10 mouse cellular contexts compared by ENCODE assay signal in the genomic region with DNA sequence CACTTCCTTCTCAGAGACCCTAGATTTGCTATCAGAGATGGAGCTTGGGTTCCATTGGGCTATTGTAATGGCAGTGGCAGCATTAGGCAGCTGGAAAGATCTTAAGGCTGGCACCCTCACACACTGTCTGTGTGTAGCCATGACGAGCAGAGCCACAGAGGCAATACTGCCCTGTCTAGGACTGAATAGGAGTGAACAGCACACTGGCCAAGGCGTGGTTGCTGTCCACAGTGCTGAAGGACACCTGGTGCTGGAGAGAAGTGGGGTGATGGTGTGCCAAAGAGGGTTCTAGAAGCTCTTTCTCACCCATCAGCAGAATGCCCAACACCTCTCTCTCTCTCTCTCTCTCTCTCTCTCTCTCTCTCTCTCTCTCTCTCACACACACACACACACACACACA.
DNase-seq lines count a peak whose midpoint lies in the region; ATAC-seq and TF ChIP-seq lines count a peak whose summit lies in the region.
"Had no signal": no experiment of that assay in that cellular context is flagged by ENCODE, and none has a peak within 500 bp of the region (broad histone marks: within the 10 kb centered on the region; RNA-seq: fewer than 3 reads in every experiment).

No protein-coding gene starts in this region.

- no peaks in the 10 kb centered on the region for H3K9me3 ChIP-seq in lung, postnatal 0 days (ENCODE audit: low read length)

- H3K4me3 ChIP-seq in lung, postnatal 0 days (ENCODE audit: low read depth, low read length) = no peak overlapping the region

- no peak for TF ChIP-seq EP300 in lung, postnatal 0 days (IDR thresholded peaks at IDR 0.05)

- no peak overlapping the region for H3K9ac ChIP-seq in lung, postnatal 0 days (replicated peaks; ENCODE audit: low read depth)

- DNase-seq in adrenal gland, postnatal 14 days = peak; percentile 49
- no peak for DNase-seq in adrenal gland, postnatal 25 days
- peak; percentile 11 for DNase-seq in lung, postnatal 0 days (ENCODE audit: low spot score)
- no peak for DNase-seq in lung, postnatal 36 days
- DNase-seq in embryo, embryonic 10 days (ENCODE audit: low spot score) = peak; percentile 63
- DNase-seq in mesoderm, embryonic 11.5 days (ENCODE audit: low read depth, low spot score) = peak; percentile 49
- no peak for DNase-seq in cerebellum, postnatal 4 days (ENCODE audit: low spot score in 2 of 2)
- DNase-seq in spleen, postnatal 14 days (ENCODE audit: low spot score in 2 of 2) = no peak
- DNase-seq: gastrocnemius, postnatal 25 days had no signal

- 18% methylated on average over 2 of the region's 2 CpGs for WGBS in lung, postnatal 0 days

- ATAC-seq in lung, postnatal 0 days = no peak

- no peaks in the 10 kb centered on the region for H3K27me3 ChIP-seq in lung, postnatal 0 days (replicated peaks; ENCODE audit: insufficient read depth, low read length)

- no peak for TF ChIP-seq CTCF in lung, postnatal 0 days (IDR thresholded peaks at IDR 0.05)

- no peaks in the 10 kb centered on the region for H3K36me3 ChIP-seq in lung, postnatal 0 days (ENCODE audit: insufficient read depth, low read length)

- no peaks in the 10 kb centered on the region for H3K4me1 ChIP-seq in lung, postnatal 0 days (ENCODE audit: insufficient read depth, low read depth, low read length)

- no peak overlapping the region for H3K27ac ChIP-seq in lung, postnatal 0 days (ENCODE audit: low read length)
- H3K27ac ChIP-seq: macrophage had no signal

- no peak overlapping the region for H3K4me2 ChIP-seq in lung, postnatal 0 days (replicated peaks; ENCODE audit: low read depth, low read length)

Comparison
In these comparisons a context has a peak if more than half of its experiments do, and no peak if none do; other contexts are left out.
1. DNase-seq: peak in adrenal gland, postnatal 14 days (single experiment), lung, postnatal 0 days (single experiment), embryo, embryonic 10 days (single experiment) and mesoderm, embryonic 11.5 days (single experiment); none in adrenal gland, postnatal 25 days (single experiment), lung, postnatal 36 days (single experiment), cerebellum, postnatal 4 days (0 of 2) and spleen, postnatal 14 days (0 of 2).